Mouse (Mus musculus): ENCODE measurements around the gene Rhod.

Rhod gene

GRCm38 (mm10) chr19:4449230-4449629, 10.0 kb upstream of the Rhod start:
- no peak for DNase-seq

GRCm38 (mm10) chr19:4447445-4447844, 8.2 kb upstream of the Rhod start:
- peak; percentile 38 for DNase-seq

- peak; percentile 66 for DNase-seq
These were observed 7.6 kb upstream of the Rhod start for GRCm38 (mm10) chr19:4446661-4447420.

GRCm38 (mm10) chr19:4442408-4442807, 3.2 kb upstream of the Rhod start:
- DNase-seq, result peak; percentile 73

GRCm38 (mm10) chr19:4441621-4442161, 2.5 kb upstream of the Rhod start:
- DNase-seq, result peak; percentile 43

GRCm38 (mm10) chr19:4441090-4441591, 1.9 kb upstream of the Rhod start:
- peak; percentile 58 for DNase-seq

- DNase-seq, result no peak
These were observed 990 bp upstream of the Rhod start for GRCm38 (mm10) chr19:4440222-4440621.

GRCm38 (mm10) chr19:4438791-4439160, 456 bp downstream of the Rhod start:
- DNase-seq, result no peak

- DNase-seq, result no peak
These were observed 1.3 kb downstream of the Rhod start for GRCm38 (mm10) chr19:4437886-4438285.

- no peak for DNase-seq
These were observed 3.0 kb downstream of the Rhod start for GRCm38 (mm10) chr19:4436254-4436653.

GRCm38 (mm10) chr19:4434999-4435398, 4.2 kb downstream of the Rhod start:
- DNase-seq, result no peak

GRCm38 (mm10) chr19:4433756-4434155, 5.5 kb downstream of the Rhod start:
- no peak for DNase-seq

GRCm38 (mm10) chr19:4430091-4430620, 9.1 kb downstream of the Rhod start:
- no peak for DNase-seq

GRCm38 (mm10) chr19:4425610-4426366, 13.4 kb downstream of the Rhod start:
- DNase-seq, result no peak

- no peak for DNase-seq
These were observed 16.2 kb downstream of the Rhod start for GRCm38 (mm10) chr19:4423021-4423420.

- DNase-seq, result no peak
These were observed 16.7 kb downstream of the Rhod start for GRCm38 (mm10) chr19:4422581-4422980.

- peak; percentile 85 for DNase-seq
These were observed 18.9 kb downstream of the Rhod start for GRCm38 (mm10) chr19:4420153-4420910.

- DNase-seq, result peak; percentile 38
These were observed 19.5 kb downstream of the Rhod start for GRCm38 (mm10) chr19:4419711-4420110.

- no peak for DNase-seq
These were observed 21.5 kb downstream of the Rhod start for GRCm38 (mm10) chr19:4417713-4418112.

GRCm38 (mm10) chr19:4417183-4417582, 22.0 kb downstream of the Rhod start:
- DNase-seq, result peak; percentile 75

- no peak for DNase-seq
These were observed 24.6 kb downstream of the Rhod start for GRCm38 (mm10) chr19:4414631-4415030.

- no peak for DNase-seq
These were observed 30.2 kb downstream of the Rhod start for GRCm38 (mm10) chr19:4409062-4409461.

- no peak for DNase-seq
These were observed 34.4 kb downstream of the Rhod start for GRCm38 (mm10) chr19:4404840-4405239.

All from cerebellum, adult 9-11 months (tissue).